Mouse (Mus musculus) embryo, embryonic 9.5 days (tissue): ENCODE data around the gene Vapb.
"Not testable (repeated sequence)": the region's sequence is repeated elsewhere in the genome, so short reads cannot be mapped to it uniquely, and the experiment has no call there.

Source experiments
- DNase-seq: peaks from one replicate; pipeline ENCODE4 v3.0.0-alpha.2; 2017; ENCODE audit errors: extremely low spot score

Gene Vapb

GRCm38 (mm10) chr2:173737222-173737989, at the start of gene Vapb:
Vapb (plus strand) TSS chr2:173737511.
- peak; percentile 99 for DNase-seq

DNA sequence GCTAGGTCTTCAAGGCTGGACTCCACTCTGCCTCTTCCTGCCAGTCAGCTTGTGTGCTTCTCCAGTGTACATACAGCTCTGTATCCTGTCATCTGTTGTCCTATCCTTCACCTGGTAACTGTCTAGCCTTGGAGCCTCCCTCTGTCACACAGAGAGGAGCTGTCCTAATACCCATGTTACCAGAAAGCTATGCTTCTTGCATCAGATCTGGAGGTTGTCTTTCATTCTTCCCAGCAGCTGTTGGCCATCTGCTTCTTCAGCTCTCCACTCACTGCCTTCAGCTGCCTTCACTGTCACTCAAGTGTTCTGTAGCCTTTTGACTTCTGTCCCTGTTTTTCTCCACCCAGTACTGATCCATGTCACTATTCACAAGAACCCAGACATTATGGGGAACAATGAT, 47.5 kb upstream of the Vapb start:
- no peak for DNase-seq

DNA sequence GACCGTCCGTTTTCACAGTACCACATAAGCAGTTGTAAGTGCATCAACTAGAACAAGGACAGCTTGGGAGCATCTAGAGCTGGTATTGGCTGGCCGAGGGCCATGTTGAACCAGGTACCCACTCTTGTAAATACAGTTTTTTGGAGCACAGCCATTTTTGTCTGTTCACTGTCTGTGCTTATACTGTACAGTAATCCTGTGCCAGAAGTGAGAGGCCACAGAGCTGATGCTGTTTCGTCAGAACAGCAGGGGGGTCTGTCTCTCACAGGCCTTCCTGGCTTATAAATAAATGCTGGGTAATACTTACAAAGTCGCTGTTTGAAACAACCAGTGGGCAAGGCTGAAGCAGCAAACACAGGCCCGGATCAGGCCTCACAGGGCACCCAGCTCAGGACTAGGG, 45.6 kb upstream of the Vapb start:
- DNase-seq = no peak

DNA sequence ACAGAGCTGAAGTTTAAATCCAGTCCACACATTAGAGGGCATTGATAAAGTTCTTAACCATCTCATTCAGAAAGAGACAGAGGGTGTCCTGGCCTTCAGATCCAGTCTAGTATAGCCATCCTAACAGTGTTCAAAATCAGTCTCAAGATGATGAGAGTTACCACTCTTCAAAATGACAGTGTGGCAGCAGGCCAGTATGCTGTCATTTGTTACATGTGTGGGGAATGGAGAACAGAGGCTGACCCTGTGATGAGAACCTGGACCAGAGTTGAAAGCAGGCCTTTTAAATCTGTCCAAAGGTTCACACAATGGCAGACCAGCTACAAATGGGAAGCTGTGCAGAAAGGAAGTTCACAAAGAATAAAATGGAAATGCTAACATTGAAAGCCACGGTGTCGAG, 44.6 kb upstream of the Vapb start:
- no peak for DNase-seq

GRCm38 (mm10) chr2:173698850-173699249, 38.5 kb upstream of the Vapb start:
- no peak for DNase-seq

DNA sequence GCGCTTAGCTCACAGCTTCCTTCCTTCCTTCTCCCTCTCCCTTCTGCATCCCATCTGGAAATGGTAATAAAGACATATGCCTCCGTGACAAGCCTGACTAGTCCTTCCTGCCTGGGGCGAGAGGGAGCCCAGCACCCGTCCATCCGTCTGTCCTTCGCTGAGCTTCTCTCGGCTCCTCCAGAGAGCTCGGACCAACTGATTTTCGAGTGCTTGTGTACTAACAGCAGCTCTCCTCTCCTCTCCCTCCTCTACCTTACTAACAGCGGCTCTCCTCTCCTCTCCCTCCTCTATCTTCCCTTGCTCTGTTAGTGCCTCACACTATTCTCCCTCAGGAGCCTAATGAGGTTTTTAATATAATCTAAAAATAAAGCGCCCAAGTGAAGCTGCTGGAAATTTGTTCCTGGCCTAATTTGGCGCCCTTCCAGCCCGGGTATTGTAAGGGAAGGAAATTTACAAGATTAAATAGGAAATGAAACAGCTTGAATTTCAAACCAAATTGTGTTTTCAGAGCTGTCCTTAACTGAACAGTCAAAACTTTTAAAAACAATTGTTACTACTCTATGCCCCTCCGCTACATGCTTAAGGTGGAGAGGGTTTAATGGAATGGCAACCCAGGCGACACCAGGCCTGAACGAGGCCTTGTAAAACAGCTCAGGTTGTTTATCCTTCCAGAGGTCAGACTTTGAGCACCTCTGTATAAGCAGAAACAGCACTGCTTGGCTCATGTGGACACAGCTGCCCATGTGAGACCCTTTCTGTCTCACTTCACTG, 35.0 kb upstream of the Vapb start:
- DNase-seq = no peak

DNA sequence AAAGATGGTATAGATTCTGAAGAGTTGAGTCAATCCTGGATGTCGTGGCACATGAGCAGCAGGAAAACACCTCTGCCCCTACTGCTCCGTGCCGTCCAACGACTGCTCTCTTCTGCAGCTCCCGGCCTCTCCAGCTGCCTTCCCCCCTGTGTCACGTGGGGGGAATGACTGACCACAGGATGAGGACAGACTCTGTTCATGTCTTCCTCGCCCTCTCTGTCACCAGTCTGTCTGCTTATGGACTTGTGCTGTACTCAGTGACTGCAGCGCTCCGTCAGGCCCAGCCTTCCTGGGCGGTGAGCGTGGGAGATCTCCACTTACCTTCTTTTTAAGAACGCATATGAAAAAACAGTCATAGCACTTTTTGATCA, 34.5 kb upstream of the Vapb start:
- DNase-seq = no peak

GRCm38 (mm10) chr2:173705827-173706551, 31.3 kb upstream of the Vapb start:
- no peak for DNase-seq

DNA sequence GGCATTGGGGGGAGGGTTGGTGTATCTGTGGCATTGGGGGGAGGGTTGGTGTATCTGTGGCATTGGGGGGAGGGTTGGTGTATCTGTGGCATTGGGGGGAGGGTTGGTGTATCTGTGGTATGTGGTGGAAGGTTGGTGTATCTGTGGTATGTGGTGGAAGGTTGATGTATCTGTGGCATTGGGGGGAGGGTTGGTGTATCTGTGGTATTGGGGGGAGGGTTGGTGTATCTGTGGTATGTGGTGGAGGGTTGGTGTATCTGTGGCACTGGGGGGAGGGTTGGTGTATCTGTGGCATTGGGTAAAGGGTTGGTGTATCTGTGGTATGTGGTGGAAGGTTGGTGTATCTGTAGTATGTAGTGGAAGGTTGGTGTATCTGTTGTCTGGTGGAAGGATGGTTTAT, 29.7 kb upstream of the Vapb start:
- DNase-seq = not testable (repeated sequence)

DNA sequence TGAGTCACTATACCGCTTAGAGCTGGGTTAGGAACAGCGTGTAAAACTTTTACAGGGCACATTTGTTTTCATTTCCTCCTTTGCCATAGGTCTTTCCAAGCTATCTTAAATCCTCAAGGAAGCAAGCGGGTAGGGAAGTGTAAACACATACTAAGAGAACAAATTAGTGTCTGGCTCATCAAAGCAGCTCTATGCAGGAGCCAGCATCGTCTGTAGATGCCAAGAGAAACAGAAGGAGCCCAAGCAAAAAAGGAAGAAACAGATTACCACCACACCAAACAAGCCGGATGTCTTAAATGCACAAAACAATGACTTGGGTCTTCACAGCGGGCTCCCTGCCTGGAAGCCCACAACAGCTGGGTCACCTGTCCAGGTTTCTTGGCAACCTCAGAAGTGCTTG, 27.1 kb upstream of the Vapb start:
- DNase-seq = no peak

DNA sequence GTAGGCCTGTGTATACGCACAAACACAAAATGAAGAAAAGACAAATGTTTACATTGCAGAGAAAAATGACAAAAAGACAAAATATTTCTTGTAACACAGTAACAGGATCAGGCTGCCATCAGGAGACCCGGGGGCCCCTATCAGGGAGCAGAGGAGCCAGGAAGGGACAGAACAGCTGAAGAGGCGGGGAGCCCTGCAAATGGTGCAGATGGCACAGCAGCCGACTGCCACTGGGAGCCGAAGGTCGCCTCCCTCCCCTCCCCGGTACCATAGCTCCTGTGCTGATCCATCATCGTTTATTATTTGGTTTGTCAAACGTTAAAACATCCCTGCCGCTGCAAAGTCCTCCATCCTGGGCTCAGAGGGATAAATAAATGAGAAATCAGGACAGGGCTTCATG, 24.7 kb upstream of the Vapb start:
- DNase-seq = no peak

DNA sequence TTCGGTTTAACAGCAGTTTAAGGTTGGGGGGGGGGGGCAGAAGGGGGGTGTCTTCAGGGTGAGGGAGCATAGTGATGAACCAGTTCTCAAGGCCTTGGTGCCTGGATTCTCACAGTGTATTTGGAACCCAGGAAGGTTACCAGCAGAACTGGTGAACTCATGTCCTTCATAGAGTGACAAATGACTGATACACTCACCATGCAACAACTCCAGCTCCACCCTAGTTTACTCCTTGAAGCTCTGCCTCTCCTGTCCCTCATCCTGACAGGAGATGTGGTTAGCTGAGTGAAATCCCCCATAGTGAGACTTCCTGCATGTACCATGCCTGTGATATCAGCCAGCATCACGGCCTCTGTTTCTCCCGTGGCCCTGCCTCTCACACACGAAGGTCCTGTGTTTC, 24.1 kb upstream of the Vapb start:
- no peak for DNase-seq

DNA sequence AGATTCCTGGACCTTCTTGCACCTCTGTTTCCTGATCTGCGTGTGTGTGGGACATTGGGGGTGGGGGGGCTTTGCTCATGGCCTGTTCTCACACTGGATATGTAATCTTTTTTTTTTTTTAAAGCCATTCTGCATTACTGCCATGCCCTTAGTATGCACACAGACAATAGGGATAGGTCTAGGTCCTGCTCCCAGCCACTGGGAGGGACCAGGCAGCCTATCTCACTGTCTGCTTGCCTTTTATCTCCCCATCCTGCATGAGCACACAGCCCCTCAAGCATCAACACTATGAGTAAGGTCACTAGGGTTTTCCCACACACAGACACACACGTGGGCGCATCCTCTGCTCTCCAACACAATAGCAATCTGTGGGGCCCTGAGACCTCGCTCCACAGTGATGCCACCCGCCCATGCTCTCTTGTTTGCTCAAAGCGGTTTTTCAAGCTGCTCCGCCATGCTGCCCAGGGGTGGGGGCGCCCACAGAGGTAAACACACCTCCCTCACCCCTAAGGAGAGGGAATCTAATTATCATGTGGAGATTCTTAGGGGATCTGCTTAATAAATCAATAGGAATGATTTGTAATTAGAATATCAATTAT, 22.6 kb upstream of the Vapb start:
- DNase-seq = no peak

DNA sequence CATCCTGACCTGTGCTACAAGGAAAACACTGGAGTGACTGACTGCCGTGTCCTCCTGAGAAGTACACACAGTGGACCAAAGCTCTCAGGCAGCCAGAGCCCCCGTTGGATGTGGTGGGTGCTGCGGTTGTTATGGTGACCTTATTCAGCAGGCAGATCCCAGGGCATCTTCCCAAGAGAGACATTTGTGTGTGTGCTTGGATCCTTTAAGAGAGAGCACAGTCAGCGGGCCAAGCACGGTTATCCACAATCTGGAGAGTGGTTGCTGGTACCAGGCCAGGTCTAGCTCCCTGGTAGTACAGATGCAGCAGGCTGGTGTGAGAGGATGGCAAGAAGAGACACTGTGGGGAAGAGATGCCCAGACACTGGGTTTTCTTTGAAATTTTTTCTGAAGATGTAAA, 20.3 kb upstream of the Vapb start:
- DNase-seq = no peak

- DNase-seq = not testable (repeated sequence)
Observed at GRCm38 (mm10) chr2:173719115-173719514, 18.2 kb upstream of the Vapb start, which contains the start of gene 1700010B08Rik. 1700010B08Rik (plus strand) TSS chr2:173719415.

DNA sequence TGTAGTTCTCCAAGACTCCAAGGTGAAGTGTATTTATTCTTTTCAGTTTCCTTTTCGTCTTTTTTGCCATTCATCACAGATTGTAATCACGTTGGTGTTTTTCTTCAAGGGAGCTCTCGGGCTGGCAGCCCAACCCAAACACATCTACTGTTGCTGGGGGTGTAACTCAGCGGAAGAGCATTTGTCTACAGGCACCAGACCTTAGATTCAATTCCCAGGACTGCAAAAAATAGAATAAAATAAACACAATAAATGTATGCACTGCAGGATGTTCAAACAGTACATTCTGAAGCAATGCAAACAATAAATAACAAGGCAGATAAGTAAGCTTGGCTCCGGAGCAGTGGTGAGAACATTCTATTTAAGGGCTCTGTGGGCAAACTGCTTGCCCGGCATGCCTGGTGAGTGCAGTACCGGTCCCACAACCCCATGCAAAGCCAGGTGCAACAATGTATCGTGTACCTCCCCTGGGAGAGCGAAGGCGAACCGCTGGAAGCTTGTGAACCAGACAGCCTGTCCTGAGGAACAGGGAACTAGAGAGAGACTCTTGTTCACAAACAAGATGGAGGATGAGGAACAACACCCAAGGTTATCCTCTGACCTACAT, 15.0 kb upstream of the Vapb start:
- no peak for DNase-seq

DNA sequence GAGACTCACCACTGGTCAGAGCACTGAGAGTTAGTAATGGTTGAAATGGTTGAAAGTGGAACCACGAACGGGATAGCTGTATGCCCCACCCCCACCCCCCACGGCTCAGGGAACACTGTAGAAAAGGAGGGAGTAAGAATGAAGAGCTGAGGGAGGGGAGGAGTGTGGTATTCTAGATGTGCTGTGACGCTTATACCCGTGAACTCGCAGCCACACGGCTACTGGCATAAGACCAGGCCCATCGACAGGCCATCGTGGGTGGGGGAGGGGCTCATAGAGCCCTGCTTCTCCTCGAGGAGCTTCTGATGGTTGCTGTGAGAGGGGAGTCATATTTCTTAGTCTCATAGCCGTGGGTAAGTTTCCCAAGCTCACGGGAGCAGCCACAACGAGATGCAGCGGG, 12.9 kb upstream of the Vapb start:
- DNase-seq = peak; percentile 31

GRCm38 (mm10) chr2:173724940-173725807, 12.1 kb upstream of the Vapb start:
- DNase-seq = peak; percentile 22

DNA sequence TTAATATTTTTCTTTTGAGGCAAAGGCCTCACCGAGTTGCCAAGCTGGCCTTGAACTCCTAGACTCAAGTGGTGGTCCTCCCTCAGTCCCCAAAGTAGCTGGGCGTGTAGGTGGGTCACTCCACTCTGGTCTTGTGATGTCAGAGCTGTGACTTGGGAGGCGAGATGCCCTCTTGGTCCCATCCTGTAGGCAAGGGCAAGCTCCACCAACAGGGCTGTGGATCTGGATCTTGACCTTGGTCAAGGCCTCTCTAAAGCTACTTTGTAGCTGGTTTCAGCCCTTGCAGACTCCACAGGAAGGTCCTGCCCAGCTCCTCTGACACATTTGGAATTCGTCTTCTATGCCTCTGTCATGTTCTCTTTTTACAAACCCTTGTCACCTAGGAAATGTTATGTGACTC, 11.5 kb upstream of the Vapb start:
- DNase-seq = no peak

- DNase-seq = peak; percentile 70
Observed at GRCm38 (mm10) chr2:173730444-173730966, 6.8 kb upstream of the Vapb start.

DNA sequence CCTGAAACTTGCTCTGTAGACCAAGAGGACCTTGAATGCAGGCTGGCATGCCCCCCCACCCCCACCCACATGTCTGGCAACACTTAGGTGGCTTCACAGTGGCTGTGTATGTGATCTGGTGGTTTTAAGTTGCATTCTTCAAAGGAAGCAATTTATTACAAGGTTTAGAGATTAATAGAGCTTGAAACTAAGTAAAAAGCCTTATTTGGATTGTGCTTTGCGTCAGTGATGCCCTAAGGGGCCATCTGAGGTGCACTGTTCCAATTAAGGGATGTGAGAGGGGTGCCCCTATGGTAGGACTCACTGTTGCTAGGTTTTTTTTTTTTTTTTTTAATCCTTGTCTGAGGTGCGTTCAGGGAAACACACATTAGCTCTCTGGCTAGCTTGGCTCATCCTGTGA, 2.9 kb upstream of the Vapb start:
- no peak for DNase-seq
